Mouse (Mus musculus) liver, embryonic 16.5 days (tissue): ENCODE data around the gene Tnfrsf9. TPM values are rescaled to one million over a fixed set of nuclear protein-coding genes. Genes with fewer than 3 reads are reported as not detected.

Source experiments
- ATAC-seq: fragments of 200-750 bp; cut with Nextera tagmentation; 2 replicates; pipeline ENCODE4 v1.8.0; 2017; ENCODE audit warnings: low read depth, mild to moderate bottlenecking, moderate number of reproducible peaks, moderate library complexity
- H3K27ac ChIP-seq: fragments of 300-500 bp; sonication (generic); 2 replicates; pipeline ENCODE4 v1.5.1; 2014; ENCODE audit warnings: mild to moderate bottlenecking, low read length
- H3K27me3 ChIP-seq: fragments of 300-500 bp; sonication (generic); 2 replicates; pipeline ENCODE4 v1.6.1; 2014; ENCODE audit warnings: low read depth, low read length, mixed read lengths; ENCODE audit not compliant: control insufficient read depth, insufficient read depth
- H3K36me3 ChIP-seq: fragments of 300-500 bp; sonication (generic); 2 replicates; pipeline ENCODE4 v1.6.1; 2014; ENCODE audit warnings: mild to moderate bottlenecking; ENCODE audit not compliant: control insufficient read depth, insufficient read depth
- H3K4me1 ChIP-seq: fragments of 300-500 bp; sonication (generic); 2 replicates; pipeline ENCODE4 v1.6.1; 2014; ENCODE audit warnings: low read depth, low read length, mixed read lengths; ENCODE audit not compliant: control insufficient read depth
- H3K4me2 ChIP-seq: fragments of 300-500 bp; sonication (generic); 2 replicates; pipeline ENCODE4 v1.6.1; 2014; ENCODE audit warnings: low read depth, low read length, mixed read lengths
- H3K4me3 ChIP-seq: fragments of 300-500 bp; sonication (generic); 2 replicates; pipeline ENCODE4 v1.5.1; 2014; ENCODE audit warnings: low read depth, mild to moderate bottlenecking, low read length
- H3K9ac ChIP-seq: fragments of 300-500 bp; sonication (generic); 2 replicates; pipeline ENCODE4 v1.6.1; 2014; ENCODE audit warnings: low read depth, low read length
- H3K9me3 ChIP-seq: fragments of 300-500 bp; sonication (generic); replicated peaks from 2 replicates; pipeline ENCODE4 v1.6.1; 2016; ENCODE audit warnings: low read length; ENCODE audit not compliant: control insufficient read depth
- WGBS: fragments of 180-500 bp; shearing (Covaris S2); extraction: QIAGEN DNeasy Blood & Tissue Kit; methylation state at CpG from one replicate; pipeline ENCODE4 v1.1.7; 2014; ENCODE audit not compliant: insufficient replicate concordance; 5-methylcytosine and 5-hydroxymethylcytosine counted together
- polyA plus RNA-seq: library from polyadenylated mRNA; unstranded; fragments of >200 nt; fragmentation: Nextera tagmentation; extraction: Ambion mirVana; gene quantifications from 2 replicates; pipeline ENCODE4 v1.2.1, GENCODE M21; 2015

Gene Tnfrsf9
- 0.12 and 0.20 TPM in 2 replicates for polyA plus RNA-seq

DNA sequence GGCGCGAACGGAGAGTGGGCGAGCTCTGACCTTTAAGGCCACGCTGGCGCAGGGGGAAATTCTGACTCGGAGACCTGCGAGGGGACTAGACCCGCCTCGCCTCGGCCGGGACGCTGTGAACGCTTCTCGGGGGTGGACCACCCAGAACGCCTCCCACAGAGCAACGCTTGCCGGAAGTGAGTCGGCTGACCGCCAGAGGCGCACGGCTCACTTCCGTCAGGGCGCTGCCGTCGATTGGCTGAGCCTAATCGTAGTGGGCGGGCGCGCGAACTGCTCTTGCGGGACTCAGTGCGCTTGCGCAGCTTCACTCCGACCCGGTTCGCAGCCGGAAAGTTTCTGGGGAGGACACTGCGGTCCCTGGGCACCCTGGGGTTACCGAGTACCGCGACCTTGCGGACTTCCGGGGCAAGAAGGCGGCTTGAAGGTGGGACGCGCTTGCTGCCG lies at the start of gene Tnfrsf9, which contains the start of gene Park7:
Gene Tnfrsf9, plus strand, starts transcription at position 273 of the 444 bp plus-strand sequence.
Gene Park7, minus strand, starts transcription at position 148 of the 444 bp plus-strand sequence.
- peak; percentile 84 for ATAC-seq
- no peaks in the 10 kb centered on the region for H3K36me3 ChIP-seq
- peak within 1 kb of the TSS; percentile 75 for H3K4me3 ChIP-seq
- peaks cover 25% of the 10 kb centered on the region for H3K4me1 ChIP-seq
- peak within 1 kb of the TSS; percentile 85 for H3K9ac ChIP-seq
- peak within 1 kb of the TSS; percentile 82 for H3K4me2 ChIP-seq
- no peaks in the 10 kb centered on the region for H3K27me3 ChIP-seq
- under 1% methylated on average over 48 of the region's 48 CpGs for WGBS
- peak within 1 kb of the TSS; percentile 89 for H3K27ac ChIP-seq
- H3K9me3 ChIP-seq, result no peaks in the 10 kb centered on the region

DNA sequence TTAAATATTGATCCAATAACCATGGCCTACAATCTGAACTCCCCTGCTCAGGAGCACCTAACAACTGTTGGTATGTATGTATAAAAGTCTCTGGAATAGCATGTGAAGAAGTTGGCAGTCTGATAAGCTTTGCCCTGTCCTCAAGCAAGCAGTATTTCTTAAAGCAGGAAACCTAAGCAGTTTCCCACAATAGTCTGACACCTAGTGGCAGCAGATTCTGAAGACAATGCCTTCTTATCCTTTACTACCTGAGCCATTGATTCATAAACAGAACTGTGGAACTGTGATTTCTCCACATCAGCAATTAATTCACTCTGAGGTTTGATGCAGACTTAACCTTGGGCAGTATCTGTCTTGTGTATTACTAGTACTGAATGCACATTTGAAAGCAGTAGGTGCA lies 49.0 kb upstream of the Tnfrsf9 start:
- Histone ChIP-seq H3K9me3 (no peaks in the 10 kb centered on the region), H3K4me1 (no peaks in the 10 kb centered on the region; the same call in 1 of the 2 replicates), H3K9ac (no peak overlapping the region), H3K4me2 (no peak overlapping the region), H3K4me3 (no peak overlapping the region), H3K36me3 (peaks cover 4% of the 10 kb centered on the region; the same call in 1 of the 2 replicates), H3K27me3 (no peaks in the 10 kb centered on the region), H3K27ac (no peak overlapping the region)
- ATAC-seq, result no peak

DNA sequence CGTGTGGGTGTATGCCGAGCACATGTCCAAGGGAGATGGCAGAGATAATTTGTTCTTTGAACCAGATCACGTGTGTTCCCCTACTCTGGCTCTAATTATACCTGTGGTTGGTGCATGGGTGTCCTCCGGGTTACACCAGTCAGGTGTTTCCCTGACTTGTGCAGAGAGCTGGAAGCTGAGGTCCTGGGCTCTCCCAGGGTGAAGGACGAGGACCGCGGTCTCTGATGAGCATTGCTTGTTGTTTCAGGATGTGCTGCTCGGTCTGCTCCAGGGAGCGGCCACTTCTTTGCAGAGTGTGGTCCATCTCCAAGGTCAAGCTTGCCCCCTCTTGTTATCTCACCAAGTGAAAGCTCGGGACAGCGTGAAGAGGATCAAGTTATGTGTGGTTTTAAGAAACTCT lies 48.3 kb upstream of the Tnfrsf9 start:
- H3K36me3 ChIP-seq, result peaks cover 4% of the 10 kb centered on the region; the same call in 1 of the 2 replicates
- ATAC-seq, result no peak
- peaks cover 3% of the 10 kb centered on the region; the same call in 1 of the 2 replicates for H3K4me1 ChIP-seq
- H3K9ac ChIP-seq, result no peak overlapping the region
- no peaks in the 10 kb centered on the region for H3K27me3 ChIP-seq
- no peak overlapping the region for H3K27ac ChIP-seq
- H3K9me3 ChIP-seq, result no peaks in the 10 kb centered on the region
- H3K4me3 ChIP-seq, result no peak overlapping the region
- 79% methylated on average over 11 of the region's 11 CpGs for WGBS
- no peak overlapping the region for H3K4me2 ChIP-seq

DNA sequence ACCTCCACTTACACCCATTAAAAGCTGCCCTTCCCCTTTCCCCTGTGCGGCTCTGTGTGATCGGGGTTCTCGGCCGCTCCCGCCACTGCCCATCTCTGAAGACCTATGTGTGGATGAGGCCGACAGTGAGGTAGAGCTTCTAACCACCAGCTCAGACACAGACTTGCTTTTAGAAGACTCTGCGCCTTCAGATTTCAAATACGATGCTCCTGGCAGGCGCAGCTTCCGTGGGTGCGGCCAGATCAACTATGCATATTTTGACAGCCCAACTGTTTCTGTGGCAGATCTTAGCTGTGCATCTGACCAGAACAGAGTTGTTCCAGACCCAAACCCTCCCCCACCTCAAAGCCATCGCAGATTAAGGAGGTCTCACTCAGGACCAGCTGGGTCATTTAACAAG lies 47.9 kb upstream of the Tnfrsf9 start:
- no peaks in the 10 kb centered on the region for H3K27me3 ChIP-seq
- 74% methylated on average over 9 of the region's 12 CpGs for WGBS
- peaks cover 4% of the 10 kb centered on the region; the same call in 1 of the 2 replicates for H3K36me3 ChIP-seq
- no peak overlapping the region for H3K4me2 ChIP-seq
- no peak overlapping the region for H3K9ac ChIP-seq
- H3K9me3 ChIP-seq, result no peaks in the 10 kb centered on the region
- H3K4me3 ChIP-seq, result no peak overlapping the region
- peaks cover 4% of the 10 kb centered on the region for H3K4me1 ChIP-seq
- no peak for ATAC-seq
- H3K27ac ChIP-seq, result no peak overlapping the region

DNA sequence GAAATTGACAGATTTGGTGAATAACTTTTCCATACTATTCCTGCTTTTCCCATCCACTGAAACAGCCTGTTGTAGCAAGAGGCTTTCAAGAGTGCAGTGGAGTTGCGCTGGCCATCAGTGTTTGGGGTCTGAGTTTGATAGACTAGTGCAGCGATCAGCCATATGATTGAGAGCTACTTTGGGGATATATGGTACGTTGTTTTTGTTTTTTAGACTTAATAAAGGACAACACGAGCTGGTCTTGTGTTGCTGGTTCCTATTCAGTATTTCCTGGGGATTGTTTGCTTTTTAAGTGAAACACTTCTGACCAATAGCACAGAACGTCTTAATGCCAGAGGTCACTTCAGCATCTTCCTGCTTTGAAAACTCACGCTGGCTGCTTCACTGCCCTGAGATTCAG lies 46.2 kb upstream of the Tnfrsf9 start:
- H3K36me3 ChIP-seq, result peaks cover 4% of the 10 kb centered on the region; the same call in 1 of the 2 replicates
- WGBS, result 62% methylated on average over 6 of the region's 6 CpGs
- peaks cover 9% of the 10 kb centered on the region for H3K4me1 ChIP-seq
- no peak overlapping the region for H3K27ac ChIP-seq
- H3K4me2 ChIP-seq, result no peak overlapping the region
- H3K9me3 ChIP-seq, result no peaks in the 10 kb centered on the region
- no peak overlapping the region for H3K9ac ChIP-seq
- no peak overlapping the region for H3K4me3 ChIP-seq
- no peaks in the 10 kb centered on the region for H3K27me3 ChIP-seq
- no peak for ATAC-seq

DNA sequence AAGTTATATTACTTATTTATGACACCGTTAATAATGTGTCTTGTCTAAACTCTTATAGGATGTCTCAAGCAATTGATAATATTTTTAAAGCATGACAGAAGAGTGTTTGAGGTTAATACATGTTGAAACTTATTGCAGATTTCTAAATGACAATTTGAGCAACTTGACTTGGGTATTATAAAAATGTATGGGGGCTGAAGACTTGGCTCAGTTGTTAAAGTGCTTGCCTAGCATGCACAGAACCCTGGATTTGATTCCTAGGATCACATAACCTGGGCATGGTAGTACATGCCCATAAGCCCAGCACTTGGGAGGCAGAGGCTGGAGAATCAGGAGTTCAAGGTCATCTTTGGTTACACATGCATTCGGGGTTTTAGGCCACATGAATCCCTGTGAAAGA lies 45.5 kb upstream of the Tnfrsf9 start:
- 66% methylated on average over 2 of the region's 2 CpGs for WGBS
- Histone ChIP-seq H3K4me1 (peaks cover 9% of the 10 kb centered on the region), H3K4me2 (no peak overlapping the region), H3K27ac (no peak overlapping the region), H3K4me3 (no peak overlapping the region), H3K27me3 (no peaks in the 10 kb centered on the region), H3K36me3 (peaks cover 4% of the 10 kb centered on the region; the same call in 1 of the 2 replicates), H3K9ac (no peak overlapping the region), H3K9me3 (no peaks in the 10 kb centered on the region)
- ATAC-seq, result no peak

DNA sequence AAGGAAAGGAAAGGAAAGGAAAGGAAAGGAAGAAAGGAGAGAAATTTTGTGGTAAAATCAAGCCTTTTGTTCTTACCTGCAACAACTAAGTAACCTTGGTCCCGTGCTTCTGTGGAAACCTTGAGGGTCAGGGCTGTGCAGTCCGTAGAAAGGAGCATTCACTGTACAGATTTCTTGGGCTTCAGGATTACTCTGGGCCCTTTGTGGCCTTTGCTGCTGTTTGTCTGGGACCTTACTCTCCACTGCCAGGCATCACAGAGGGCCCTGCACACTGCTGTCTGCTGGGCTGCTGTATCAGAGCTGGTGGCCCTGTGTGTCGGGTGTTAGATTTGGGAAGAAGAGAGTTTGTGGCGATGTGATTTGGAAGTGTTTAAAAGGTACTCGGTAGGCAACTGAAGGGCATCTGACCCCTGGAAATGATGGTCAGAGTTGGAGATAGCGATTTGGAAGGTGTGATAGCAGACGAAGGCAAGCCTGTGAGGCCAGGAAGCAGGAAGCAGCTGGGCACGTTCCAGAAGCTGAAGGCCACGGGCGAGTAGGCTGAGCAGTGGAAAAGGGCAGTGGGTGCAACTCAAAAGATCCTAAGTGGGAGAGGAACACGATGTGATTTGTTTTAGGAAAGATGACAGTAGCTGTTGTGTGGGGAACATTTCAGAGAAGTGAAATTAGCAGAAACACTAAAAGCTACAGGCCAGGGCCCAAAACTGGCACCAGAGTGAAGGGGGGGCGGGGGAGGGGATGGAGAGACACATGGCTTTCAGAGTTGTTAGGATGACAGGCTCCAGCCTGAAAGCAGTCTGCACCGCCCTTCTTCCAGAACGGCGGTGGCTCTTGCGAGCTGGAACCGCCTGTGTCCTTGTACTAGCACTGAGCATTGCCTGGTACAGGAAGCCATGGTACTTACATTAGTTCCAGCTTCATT lies 44.8 kb upstream of the Tnfrsf9 start:
- no peak overlapping the region for H3K4me3 ChIP-seq
- 39% methylated on average over 17 of the region's 17 CpGs for WGBS
- no peaks in the 10 kb centered on the region for H3K9me3 ChIP-seq
- no peak overlapping the region for H3K27ac ChIP-seq
- peaks cover 9% of the 10 kb centered on the region for H3K4me1 ChIP-seq
- ATAC-seq, result no peak
- H3K4me2 ChIP-seq, result no peak overlapping the region
- no peaks in the 10 kb centered on the region for H3K27me3 ChIP-seq
- H3K36me3 ChIP-seq, result peaks cover 4% of the 10 kb centered on the region; the same call in 1 of the 2 replicates
- no peak overlapping the region for H3K9ac ChIP-seq

DNA sequence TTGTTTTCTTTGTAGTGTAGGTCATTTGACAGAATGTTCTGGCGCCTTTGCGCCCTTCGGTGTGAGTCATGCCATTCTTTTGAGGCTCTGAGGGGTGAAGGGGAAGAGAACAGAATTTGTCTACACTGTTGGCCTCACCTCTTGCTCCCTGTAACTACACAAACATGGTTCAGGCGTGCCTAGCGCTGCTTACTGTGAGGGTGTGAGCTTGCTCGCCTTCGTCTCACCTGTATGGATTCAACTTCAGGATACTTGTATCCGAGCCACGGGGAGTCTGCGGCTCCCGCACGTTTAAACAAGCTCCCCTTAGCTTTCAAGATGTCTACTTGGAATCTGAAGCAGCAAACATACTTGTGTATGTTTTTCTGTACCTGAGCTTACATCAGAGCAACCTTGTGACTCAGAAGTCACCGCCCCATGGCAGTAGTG lies 43.4 kb upstream of the Tnfrsf9 start:
- Histone ChIP-seq H3K36me3 (peaks cover 4% of the 10 kb centered on the region; the same call in 1 of the 2 replicates), H3K27me3 (no peaks in the 10 kb centered on the region), H3K4me2 (no peak overlapping the region), H3K4me3 (no peak overlapping the region), H3K9ac (no peak overlapping the region), H3K9me3 (no peaks in the 10 kb centered on the region), H3K27ac (peak overlapping the region; percentile 69), H3K4me1 (peaks cover 14% of the 10 kb centered on the region)
- 70% methylated on average over 13 of the region's 13 CpGs for WGBS
- ATAC-seq, result no peak
